Mouse (Mus musculus): ENCODE measurements around the gene Frmd8. TPM values are rescaled to one million over a fixed set of nuclear protein-coding genes. Genes with fewer than 3 reads are reported as not detected.

Gene Frmd8
- polyA plus RNA-seq, 1 experiment, result 18.9 TPM

DNA sequence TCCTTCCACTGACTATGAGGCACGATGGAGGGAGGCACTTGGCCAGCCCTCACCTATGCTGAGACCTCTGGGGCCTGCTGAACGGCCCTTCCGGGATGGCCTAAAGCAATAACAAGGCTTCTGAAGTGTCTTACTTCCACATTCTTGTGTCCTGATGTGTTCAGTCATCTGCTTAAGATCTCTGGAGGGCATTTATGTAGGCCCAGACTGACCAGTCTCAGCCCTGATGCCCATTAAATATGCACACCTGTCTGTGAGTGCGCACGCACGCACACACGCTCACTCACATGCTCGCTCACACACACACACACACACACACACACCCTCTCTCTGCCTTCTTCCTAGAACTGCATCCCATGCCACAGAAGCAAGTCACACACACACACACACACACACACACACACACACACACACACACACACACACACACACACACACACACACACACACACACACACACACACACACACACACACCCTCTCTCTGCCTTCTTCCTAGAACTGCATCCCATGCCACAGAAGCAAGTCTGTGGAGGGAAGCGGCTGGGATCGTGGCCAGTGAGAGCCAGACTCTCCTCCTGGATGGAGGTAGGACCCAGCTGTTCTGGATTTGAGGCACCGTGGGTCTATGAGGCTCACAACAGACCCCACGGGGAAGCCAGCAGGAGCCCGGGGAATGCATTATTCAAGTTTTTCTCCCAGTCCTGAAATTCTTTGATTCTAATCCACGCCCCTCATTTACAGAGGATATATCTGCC, 65.9 kb downstream of the Frmd8 start:
- no peak for DNase-seq (ENCODE audit: low read depth)
- TF ChIP-seq POLR2A (IDR thresholded peaks at IDR 0.05; ENCODE audit: borderline replicate concordance, extremely low read depth, insufficient read depth, insufficient read length, poor library complexity, severe bottlenecking) (no peak), CTCF (IDR thresholded peaks at IDR 0.05; ENCODE audit: borderline replicate concordance, extremely low read depth, insufficient read depth, insufficient read length) (no peak)

DNA sequence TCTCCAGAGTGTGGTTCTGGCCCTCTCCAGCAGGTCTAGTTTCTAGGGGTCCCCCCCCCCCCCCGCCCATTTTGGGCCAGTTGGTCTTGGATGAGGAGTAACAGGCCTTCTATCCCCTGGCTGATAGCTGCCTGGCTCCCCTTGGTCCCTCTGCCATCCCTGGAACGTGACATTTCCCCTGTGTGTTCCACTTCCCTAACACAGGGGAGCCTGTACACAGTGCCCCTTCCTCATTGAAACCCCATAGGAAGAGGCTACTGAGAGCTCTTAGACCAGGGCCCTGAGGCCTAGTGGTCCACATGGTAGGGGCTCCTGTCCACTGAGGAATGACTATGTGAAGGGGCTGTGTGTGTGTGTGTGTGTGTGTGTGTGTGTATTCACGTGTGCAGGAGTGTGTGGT, 67.3 kb downstream of the Frmd8 start:
- DNase-seq (ENCODE audit: low read depth), result no peak
- TF ChIP-seq CTCF (IDR thresholded peaks at IDR 0.05; ENCODE audit: borderline replicate concordance, extremely low read depth, insufficient read depth, insufficient read length) (no peak), POLR2A (IDR thresholded peaks at IDR 0.05; ENCODE audit: borderline replicate concordance, extremely low read depth, insufficient read depth, insufficient read length, poor library complexity, severe bottlenecking) (no peak)

DNA sequence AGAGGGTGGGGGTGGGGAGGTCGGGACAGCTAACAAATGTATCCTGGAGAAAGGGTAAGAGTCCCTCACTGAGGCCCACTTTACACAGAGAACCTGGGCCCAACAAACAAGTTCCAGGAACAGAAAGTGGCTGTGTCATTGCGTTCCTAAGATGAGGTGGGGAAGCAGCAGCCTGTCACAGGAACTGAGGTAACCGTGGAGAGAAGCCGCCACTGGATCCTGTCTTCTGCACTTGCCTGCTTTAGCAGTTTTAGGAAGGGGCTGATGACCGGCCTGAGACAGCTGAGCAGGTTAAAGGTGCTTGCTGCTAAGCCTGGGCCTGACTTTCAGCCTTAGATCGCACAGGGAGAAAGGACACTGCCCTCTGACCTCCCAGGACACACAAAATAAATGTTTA, 68.3 kb downstream of the Frmd8 start:
- no peak for TF ChIP-seq CTCF (IDR thresholded peaks at IDR 0.05; ENCODE audit: borderline replicate concordance, extremely low read depth, insufficient read depth, insufficient read length)
- no peak for TF ChIP-seq POLR2A (IDR thresholded peaks at IDR 0.05; ENCODE audit: borderline replicate concordance, extremely low read depth, insufficient read depth, insufficient read length, poor library complexity, severe bottlenecking)
- DNase-seq (ENCODE audit: low read depth), result no peak

DNA sequence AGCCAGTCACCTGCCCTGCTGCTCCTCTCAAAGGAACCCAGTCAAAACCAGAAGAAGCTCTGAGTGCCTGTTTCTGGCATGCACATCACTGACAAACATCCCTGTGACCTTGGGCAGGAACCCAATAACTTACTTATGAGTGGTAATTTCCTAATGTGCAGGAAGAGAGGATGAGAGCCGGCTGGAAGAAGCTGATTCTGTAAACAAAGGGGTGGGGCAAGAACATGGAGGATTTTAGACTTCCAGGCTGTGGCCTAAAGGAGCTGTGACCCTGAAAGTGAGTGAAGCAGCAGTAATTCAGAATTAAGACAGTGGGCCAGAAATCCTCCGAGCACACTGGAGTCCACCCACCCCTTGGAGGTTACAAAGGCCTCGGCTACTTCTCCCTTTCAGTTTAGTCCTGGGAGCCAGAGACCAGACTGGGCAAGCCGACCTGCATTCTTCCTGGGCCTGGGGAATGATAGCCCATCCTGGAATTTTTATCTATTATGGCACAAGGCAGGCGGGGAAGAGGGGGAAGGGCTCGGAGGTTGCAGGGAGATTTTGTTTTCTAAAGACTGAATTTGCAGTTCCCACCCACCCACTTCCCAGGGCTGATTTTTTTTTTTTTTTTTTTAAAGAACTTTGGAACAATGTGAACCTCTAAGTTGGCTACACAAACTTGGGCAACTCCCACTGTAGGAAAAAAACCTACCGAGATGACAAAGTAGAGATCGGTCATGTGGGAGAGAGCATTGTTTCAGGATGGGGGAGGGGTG, 68.8 kb downstream of the Frmd8 start:
- TF ChIP-seq POLR2A (IDR thresholded peaks at IDR 0.05; ENCODE audit: borderline replicate concordance, extremely low read depth, insufficient read depth, insufficient read length, poor library complexity, severe bottlenecking) (no peak), CTCF (IDR thresholded peaks at IDR 0.05; ENCODE audit: borderline replicate concordance, extremely low read depth, insufficient read depth, insufficient read length) (no peak)
- DNase-seq (ENCODE audit: low read depth), result no peak

DNA sequence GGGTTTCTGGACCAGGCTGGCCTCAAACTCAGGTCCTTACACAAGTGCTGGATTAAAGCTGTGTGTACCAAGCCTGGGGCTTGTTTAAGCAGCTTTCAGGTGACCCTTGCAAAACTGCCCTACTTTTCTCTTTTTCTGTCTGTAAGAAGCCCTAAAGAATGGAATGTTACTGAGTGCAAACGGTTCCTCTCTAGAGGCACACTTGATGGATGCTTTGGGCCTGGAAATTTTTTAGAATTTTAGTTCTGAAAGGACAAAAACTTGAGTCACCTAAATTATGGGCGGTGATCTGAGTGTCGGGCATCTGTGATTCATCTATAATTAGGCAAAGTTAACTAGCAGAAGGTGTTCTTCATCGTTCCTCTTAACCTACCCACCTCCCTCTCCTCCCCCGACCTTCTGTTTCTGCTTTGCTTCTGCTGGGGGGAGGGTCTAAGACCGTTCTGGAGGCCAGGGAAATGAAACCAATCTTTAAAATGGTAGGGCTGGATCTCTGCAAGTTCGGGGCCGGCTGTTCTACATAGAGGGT, 70.6 kb downstream of the Frmd8 start:
- no peak for DNase-seq (ENCODE audit: low read depth)
- TF ChIP-seq POLR2A (IDR thresholded peaks at IDR 0.05; ENCODE audit: borderline replicate concordance, extremely low read depth, insufficient read depth, insufficient read length, poor library complexity, severe bottlenecking), result no peak
- TF ChIP-seq CTCF (IDR thresholded peaks at IDR 0.05; ENCODE audit: borderline replicate concordance, extremely low read depth, insufficient read depth, insufficient read length), result no peak

DNA sequence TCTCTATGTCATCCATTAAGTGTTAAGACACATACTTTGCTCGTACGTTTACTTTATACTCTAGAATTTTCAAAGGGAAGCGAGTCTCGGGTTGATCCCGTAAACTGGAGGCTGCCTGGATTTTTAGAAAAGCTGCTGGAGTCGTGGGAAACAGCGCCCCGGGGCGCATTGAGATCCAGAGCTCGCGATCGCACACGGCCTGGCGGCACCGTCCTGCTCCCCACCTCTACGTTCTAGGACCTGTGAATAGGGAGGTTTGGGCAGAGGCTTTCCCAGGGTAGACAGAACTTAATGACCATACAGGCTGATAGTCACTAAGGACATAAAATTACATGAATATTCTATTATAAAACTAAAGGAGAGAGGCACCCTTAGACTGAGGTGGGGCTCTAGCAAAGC, 71.2 kb downstream of the Frmd8 start:
- no peak for DNase-seq (ENCODE audit: low read depth)
- TF ChIP-seq CTCF (IDR thresholded peaks at IDR 0.05; ENCODE audit: borderline replicate concordance, extremely low read depth, insufficient read depth, insufficient read length) (no peak), POLR2A (IDR thresholded peaks at IDR 0.05; ENCODE audit: borderline replicate concordance, extremely low read depth, insufficient read depth, insufficient read length, poor library complexity, severe bottlenecking) (no peak)

DNA sequence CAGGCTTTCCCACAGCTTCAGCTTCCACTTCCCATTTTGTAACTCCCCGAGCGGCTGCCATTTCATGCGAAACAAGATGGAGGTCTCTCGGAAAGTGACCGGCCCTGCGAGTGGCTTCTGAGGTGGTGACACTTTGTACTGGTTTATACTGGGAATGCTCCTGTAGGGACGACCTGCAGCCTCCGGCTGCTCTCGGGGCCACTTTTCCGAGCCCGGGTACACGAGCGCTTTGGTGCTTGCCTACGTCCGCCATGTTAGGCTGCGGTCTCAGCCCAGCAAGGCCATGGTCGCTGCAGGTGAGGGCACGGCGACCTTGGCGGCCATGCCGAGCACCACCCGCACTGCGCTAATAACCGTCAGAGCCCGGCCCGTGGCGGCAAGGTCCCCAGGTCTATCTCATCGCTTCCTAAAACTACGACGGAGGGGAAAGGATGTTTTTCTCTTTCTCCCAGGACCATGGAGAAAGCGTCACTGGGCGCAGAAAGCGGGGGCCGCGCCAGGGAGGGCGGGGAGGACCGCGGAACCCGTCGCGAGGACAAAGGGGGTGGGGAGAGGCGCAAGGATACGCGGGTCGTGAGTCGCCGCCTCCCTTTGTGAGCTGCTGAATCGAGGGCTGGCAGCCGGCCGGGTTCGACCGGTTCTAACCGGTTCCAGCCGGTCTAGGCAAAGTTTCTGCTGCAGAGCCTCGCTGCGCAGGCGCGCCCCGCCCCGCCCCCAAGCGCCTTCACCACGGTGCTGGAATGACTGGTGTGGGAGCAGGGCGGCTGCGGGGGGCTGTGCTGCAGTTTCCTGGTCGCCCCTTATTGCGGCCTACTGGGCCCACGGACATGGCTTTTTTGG, 71.8 kb downstream of the Frmd8 start:
- DNase-seq (ENCODE audit: low read depth), result peak; percentile 100
- no peak for TF ChIP-seq CTCF (IDR thresholded peaks at IDR 0.05; ENCODE audit: borderline replicate concordance, extremely low read depth, insufficient read depth, insufficient read length)
- TF ChIP-seq POLR2A (IDR thresholded peaks at IDR 0.05; ENCODE audit: borderline replicate concordance, extremely low read depth, insufficient read depth, insufficient read length, poor library complexity, severe bottlenecking), result peak; percentile 63; the same call in 1 of the 2 replicates

DNA sequence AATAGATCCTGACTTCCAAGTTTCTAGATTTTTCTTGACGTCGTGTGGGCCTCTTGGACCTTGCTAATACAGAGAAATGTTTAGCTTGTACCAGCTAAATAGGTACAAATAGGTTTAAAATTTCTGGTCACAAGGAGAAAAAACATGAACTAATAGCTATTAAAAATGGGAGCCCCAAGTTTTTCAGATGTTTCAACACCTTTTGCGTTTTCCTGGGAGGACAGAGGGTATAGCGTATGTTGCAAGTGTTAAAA, 72.4 kb downstream of the Frmd8 start:
- no peak for DNase-seq (ENCODE audit: low read depth)
- TF ChIP-seq POLR2A (IDR thresholded peaks at IDR 0.05; ENCODE audit: borderline replicate concordance, extremely low read depth, insufficient read depth, insufficient read length, poor library complexity, severe bottlenecking) (no peak), CTCF (IDR thresholded peaks at IDR 0.05; ENCODE audit: borderline replicate concordance, extremely low read depth, insufficient read depth, insufficient read length) (no peak)

DNA sequence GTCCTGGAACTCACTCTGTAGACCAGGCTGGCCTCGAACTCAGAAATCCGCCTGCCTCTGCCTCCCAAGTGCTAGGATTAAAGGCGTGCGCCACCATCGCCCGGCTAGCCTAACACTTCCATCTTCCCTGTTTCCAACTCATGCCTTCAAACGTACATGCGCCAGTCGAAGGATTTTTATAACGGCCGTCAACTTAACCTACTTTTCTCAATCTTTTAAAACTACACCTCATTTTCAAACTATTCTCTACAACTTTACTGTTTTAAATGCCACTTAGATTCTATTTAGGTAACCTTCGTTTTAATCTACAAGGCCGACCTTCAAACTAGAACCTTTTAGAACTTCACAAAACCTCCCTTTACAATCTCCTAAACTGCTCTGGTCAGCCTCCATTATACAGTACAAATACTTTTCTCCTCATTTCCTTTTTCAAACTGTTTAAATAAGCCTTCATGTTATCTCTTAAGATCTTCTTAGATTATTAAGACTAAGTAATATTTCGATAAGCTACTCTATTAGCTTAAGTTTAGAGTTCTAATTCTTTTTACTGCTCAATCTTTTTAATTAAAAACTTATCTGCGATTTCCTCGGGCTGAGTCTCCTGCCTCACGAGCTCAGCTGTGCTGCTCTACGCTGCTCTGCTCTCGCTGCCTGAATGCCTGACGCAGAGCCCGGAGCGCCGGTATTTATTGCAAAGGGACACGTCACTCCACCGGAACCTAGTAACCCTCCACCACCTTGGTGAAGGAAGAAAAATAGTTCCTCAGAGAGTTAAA, 72.9 kb downstream of the Frmd8 start:
- DNase-seq (ENCODE audit: low read depth), result peak; percentile 98
- TF ChIP-seq CTCF (IDR thresholded peaks at IDR 0.05; ENCODE audit: borderline replicate concordance, extremely low read depth, insufficient read depth, insufficient read length), result no peak
- TF ChIP-seq POLR2A (IDR thresholded peaks at IDR 0.05; ENCODE audit: borderline replicate concordance, extremely low read depth, insufficient read depth, insufficient read length, poor library complexity, severe bottlenecking), result peak; percentile 100; the same call in 1 of the 2 replicates

DNA sequence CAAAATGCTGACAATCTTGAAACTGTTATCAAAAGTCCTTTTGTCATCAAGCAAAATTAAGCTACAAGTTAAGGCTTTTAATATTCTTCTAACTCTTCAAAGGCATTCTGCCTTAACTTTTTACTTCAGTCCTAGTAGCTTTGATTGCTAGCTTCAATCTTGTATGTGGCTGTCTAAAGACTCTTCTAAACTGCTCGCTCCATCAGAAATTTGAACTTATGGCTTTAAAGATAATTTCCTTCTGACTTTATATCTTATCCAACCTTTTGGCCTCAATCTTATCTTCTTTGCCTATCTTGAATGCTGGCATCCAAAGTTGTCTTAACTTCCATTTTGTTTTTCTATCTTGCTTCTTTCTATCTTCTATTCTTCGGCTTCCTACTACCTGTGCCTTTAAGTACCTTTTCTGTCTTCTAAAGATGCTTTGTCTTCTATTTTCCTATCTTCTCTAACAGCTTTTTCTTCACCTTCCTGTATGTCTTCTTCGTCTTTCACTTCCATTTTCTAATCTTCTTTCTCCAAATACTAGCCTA, 73.6 kb downstream of the Frmd8 start:
- TF ChIP-seq CTCF (IDR thresholded peaks at IDR 0.05; ENCODE audit: borderline replicate concordance, extremely low read depth, insufficient read depth, insufficient read length), result no peak
- no peak for TF ChIP-seq POLR2A (IDR thresholded peaks at IDR 0.05; ENCODE audit: borderline replicate concordance, extremely low read depth, insufficient read depth, insufficient read length, poor library complexity, severe bottlenecking)
- no peak for DNase-seq (ENCODE audit: low read depth)
